Mouse (Mus musculus): ENCODE results near the gene Ap3d1. TPM values are rescaled to one million over a fixed set of nuclear protein-coding genes. Genes with fewer than 3 reads are reported as not detected.

The Ap3d1 gene
- total RNA-seq, 2 experiments from 2014 or later, result 146 to 151 TPM

GRCm38 (mm10) chr10:80694159-80694938 lies 47.7 kb downstream of the Ap3d1 start:
- intact Hi-C loops (cut with DNase I), result loop anchor here (10.0 kb wide), 1 partner anchor 260 kb away; the partner anchor contains the start of gene Tcf3
- DNase-seq (ENCODE audit: extremely low spot score in 1 of 2, low spot score in 2 of 2), result no peak

- intact Hi-C loops (cut with DNase I), result loop anchor here (10.0 kb wide), 1 partner anchor 259 kb away; the partner anchor contains the start of gene Tcf3
- DNase-seq (ENCODE audit: extremely low spot score in 1 of 2, low spot score in 2 of 2), result no peak
Observed at GRCm38 (mm10) chr10:80693401-80694045, 48.5 kb downstream of the Ap3d1 start.

DNA sequence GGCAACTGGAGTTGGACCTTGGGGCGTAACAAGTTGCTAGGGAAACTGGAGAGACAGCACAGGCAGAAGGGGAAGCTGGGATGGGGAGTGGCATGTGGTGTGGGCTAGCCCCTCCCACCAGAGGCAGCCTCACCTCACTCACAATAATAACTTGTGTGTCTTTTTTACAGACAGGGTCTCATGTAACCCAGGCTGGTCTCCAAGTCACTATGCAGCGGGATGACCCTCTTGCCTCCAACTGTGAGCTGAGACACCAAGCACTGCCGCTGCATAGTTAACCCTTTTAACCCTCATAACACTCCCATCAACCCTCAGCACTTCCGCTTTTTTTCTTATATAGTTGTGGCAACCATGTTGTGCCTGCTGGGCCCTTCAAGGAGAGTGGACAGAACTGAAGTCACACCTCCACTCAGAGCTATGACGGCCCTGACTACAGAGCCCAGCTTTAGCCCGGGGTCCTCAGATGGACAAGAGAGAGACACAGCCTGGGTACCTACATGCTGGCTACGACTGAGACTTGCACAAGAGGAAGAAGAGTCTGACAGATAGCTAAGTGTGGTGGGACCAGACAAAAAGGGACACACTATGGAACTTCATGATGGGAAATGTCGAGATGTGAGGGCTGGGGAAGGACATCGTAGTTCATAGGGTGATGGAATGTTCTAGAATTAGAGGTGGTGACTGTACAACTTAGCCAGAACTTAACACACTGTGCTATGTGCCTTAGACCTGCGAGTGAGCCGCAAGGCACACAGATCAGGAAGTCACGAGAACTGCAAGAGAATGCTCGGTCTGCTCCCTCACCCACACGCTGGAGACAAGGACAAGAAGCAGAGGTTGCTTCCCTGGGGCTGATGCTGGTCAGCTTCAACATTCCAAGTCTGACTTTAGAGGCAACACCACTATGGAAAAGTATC lies 49.6 kb downstream of the Ap3d1 start:
- no peak for DNase-seq (ENCODE audit: extremely low spot score in 1 of 2, low spot score in 2 of 2)
- intact Hi-C loops (cut with DNase I), result loop anchor here (10.0 kb wide), 1 partner anchor 258 kb away; the partner anchor contains the start of gene Tcf3

DNA sequence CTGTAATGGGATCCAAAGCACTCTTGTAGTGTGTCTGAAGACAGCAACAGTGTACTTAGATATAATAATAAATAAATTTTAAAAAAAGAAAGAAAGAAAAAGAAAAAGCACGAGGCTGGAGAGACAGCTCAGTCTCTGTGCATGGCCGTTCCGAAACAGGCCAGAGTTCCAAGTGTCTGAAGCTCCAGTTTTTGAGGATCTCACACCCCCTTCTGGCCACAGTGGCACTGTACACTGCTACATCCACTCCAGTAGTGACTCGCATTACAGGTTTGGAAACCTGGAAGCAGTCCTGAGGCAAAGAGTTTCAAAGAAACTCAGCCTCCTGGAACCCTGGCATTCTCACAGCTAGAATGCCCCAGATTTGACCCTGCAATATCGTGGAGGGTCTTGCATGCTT lies 54.2 kb downstream of the Ap3d1 start:
- peak in 1 of 2 experiments; percentile 75 for DNase-seq (ENCODE audit: extremely low spot score in 1 of 2, low spot score in 2 of 2)

DNA sequence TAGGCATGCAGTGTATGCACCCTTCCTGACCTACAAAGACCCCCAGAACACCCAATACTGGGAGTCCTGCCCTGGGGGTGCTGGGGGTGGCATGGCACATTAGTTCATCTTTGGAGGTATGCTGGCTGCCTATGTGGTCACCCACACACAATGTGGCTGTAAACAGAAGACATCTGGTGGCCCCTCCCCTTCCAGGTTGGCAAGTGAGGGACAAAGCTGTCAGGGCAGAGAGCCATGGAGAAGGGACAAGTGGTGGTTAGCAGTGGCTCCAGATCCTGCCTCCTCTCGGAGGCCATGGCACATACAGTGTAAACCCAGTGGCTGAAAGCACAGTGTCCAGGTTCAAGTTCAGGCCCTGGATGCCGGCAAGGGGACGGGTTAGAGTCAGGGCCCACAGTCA lies 55.4 kb downstream of the Ap3d1 start:
- no peak for DNase-seq (ENCODE audit: extremely low spot score in 1 of 2, low spot score in 2 of 2)
- intact Hi-C loops (cut with DNase I), result loop anchor here (5.0 kb wide), 1 partner anchor 104 kb away; no protein-coding TSS in a partner anchor

More for the DNA sequence above, 54.2 kb downstream of the Ap3d1 start:
- intact Hi-C loops (cut with DNase I), result loop anchor here (5.0 kb wide), 1 partner anchor 106 kb away; no protein-coding TSS in a partner anchor

DNA sequence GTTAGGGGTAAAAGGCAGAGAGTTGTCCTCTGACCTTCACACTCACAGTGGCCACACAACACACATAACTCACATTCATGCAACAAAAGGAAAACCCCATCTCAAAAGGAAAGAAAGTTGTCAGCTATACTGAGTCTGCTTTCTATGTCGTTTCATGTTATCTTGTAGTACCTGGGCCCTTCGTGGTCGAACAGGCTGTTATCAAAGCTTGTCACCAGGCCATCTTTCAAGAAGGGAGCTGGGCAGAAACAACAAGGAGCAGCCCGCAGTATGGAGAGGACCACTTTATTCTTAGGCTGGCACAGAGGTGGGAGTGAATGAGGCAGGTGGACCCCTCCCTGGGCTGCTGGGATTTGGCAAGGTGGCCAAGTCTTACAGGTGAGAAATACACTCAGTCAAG lies 57.1 kb downstream of the Ap3d1 start:
- intact Hi-C loops (cut with DNase I), result loop anchor here (5.0 kb wide), 1 partner anchor 103 kb away; no protein-coding TSS in a partner anchor
- DNase-seq (ENCODE audit: extremely low spot score in 1 of 2, low spot score in 2 of 2), result no peak

- intact Hi-C loops (cut with DNase I), result no loop called here
- DNase-seq (ENCODE audit: extremely low spot score in 1 of 2, low spot score in 2 of 2), result no peak
Observed at GRCm38 (mm10) chr10:80684214-80684613, 57.9 kb downstream of the Ap3d1 start.

DNA sequence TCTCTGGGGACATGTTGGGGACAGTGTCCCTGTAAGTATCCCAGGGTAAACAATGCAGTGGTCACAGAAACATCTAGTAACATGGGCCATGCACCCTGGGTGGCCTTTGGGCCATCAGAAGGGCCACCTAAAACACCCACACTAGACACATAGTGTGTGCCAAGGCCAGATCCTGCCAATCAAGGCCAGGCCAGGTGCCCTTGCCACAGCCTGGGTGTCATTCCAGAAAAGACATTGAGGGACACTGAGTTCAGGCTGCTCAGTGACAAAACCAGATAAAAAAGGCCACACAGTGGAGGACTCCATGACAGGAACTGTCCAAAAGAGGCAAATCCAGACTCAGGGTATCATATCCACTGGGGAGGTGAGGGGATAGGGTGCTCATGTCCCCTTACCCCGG lies 58.4 kb downstream of the Ap3d1 start:
- intact Hi-C loops (cut with DNase I), result no loop called here
- no peak for DNase-seq (ENCODE audit: extremely low spot score in 1 of 2, low spot score in 2 of 2)

- intact Hi-C loops (cut with DNase I), result no loop called here
Observed at GRCm38 (mm10) chr10:80682003-80682402, 60.1 kb downstream of the Ap3d1 start.

DNA sequence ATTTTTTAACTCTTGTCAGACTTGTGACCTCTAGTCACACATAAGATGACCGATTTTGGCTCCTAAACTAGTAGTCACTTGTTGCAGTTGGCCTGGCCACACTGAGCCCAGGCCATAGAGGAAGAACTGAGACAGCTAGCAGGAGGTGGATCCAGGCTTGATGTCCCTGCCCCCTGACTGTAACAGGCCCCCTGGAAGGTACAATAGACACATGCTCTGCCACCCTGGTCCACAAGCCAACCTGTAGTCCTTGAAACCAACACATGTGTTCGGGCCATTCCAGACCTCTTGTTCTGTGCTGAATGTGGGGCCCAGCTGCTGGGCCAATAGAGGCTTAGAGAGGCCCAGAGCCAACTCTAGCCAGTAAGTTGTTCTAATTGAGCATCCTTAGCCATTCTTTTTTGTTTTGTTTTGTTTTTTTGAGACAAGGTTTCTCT lies 61.8 kb downstream of the Ap3d1 start:
- intact Hi-C loops (cut with DNase I), result no loop called here
- no peak for DNase-seq (ENCODE audit: extremely low spot score in 1 of 2, low spot score in 2 of 2)

More at GRCm38 (mm10) chr10:80682003-80682402, 60.1 kb downstream of the Ap3d1 start:
- no peak for DNase-seq (ENCODE audit: extremely low spot score in 1 of 2, low spot score in 2 of 2)

- intact Hi-C loops (cut with DNase I), result loop anchor here (5.0 kb wide), 1 partner anchor 102 kb away; the partner anchor contains the start of gene Klf16
- DNase-seq (ENCODE audit: extremely low spot score in 1 of 2, low spot score in 2 of 2), result no peak
Observed at GRCm38 (mm10) chr10:80679556-80680259, 62.4 kb downstream of the Ap3d1 start.

GRCm38 (mm10) chr10:80678601-80679377 lies 63.3 kb downstream of the Ap3d1 start:
- intact Hi-C loops (cut with DNase I), result loop anchor here (5.0 kb wide), 1 partner anchor 101 kb away; the partner anchor contains the start of gene Klf16

GRCm38 (mm10) chr10:80677942-80678436 lies 64.1 kb downstream of the Ap3d1 start, which contains the start of gene Mknk2:
TSS of gene Mknk2 (minus strand) at chr10:80678112.
- intact Hi-C loops (cut with DNase I), result loop anchor here (5.0 kb wide), 1 partner anchor 101 kb away; the partner anchor contains the start of gene Klf16
- peak; percentile 78 to 98 for DNase-seq (ENCODE audit: extremely low spot score in 1 of 2, low spot score in 2 of 2)

More at GRCm38 (mm10) chr10:80678601-80679377, 63.3 kb downstream of the Ap3d1 start:
- DNase-seq (ENCODE audit: extremely low spot score in 1 of 2, low spot score in 2 of 2), result peak in 1 of 2 experiments; percentile 67

- peak in 1 of 2 experiments; percentile 19 for DNase-seq (ENCODE audit: extremely low spot score in 1 of 2, low spot score in 2 of 2)
- intact Hi-C loops (cut with DNase I), result loop anchor here (5.0 kb wide), 1 partner anchor 100 kb away; the partner anchor contains the start of gene Klf16
Observed at GRCm38 (mm10) chr10:80677128-80677875, 64.8 kb downstream of the Ap3d1 start.

DNA sequence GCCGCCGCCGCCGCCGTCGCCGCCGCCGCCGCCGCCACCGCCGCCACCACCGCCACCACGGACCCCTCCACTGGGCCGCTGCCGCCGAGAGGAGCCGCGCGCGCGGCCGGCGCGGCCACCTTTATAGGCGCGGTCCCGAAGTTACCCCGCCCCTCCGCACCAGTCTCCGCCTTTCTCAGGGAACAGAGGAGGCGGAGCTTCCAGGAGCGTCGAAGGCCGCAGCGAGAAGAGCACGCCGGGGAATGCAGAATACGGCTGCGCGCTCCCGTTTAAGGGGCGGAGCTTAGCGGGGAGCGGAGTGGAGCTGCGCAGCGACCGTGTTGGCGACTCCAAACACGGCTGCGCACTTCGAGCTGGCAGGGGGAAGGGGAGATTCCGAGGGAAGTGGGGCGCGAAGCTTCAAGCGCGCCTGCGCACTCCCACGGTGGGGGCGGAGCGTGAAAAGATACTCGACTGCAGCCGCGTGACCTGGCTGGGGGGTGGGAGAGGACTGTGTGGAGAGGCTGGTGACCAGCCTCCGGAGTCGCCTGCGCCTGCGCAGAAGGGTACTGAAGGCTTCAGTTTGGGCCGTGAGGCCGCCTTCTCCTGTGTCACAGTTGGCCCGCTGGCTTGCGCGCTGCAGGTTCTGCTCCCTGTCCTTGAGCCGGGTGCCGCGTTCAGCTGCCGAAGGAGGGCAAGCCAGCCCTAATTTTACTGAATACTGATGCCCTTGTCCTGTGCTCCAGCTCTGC lies 65.7 kb downstream of the Ap3d1 start:
- intact Hi-C loops (cut with DNase I), result loop anchor here (5.0 kb wide), 1 partner anchor 99 kb away; the partner anchor contains the start of gene Klf16
- peak; percentile 99 to 100 for DNase-seq (ENCODE audit: extremely low spot score in 1 of 2, low spot score in 2 of 2)
